Mouse (Mus musculus): ENCODE results near the gene Me1.
A peak's percentile ranks its signal among the peaks of the same experiment; 100 is the strongest.

The Me1 gene

GRCm38 (mm10) chr9:86661679-86662078 lies 34.1 kb downstream of the Me1 start:
- DNase-seq (ENCODE audit: inconsistent age in 2 of 2, low spot score in 1 of 2) = peak in 1 of 2 experiments; percentile 65

- DNase-seq (ENCODE audit: inconsistent age in 2 of 2, low spot score in 1 of 2) = no peak
Measured at GRCm38 (mm10) chr9:86661266-86661665, 34.5 kb downstream of the Me1 start.

DNA sequence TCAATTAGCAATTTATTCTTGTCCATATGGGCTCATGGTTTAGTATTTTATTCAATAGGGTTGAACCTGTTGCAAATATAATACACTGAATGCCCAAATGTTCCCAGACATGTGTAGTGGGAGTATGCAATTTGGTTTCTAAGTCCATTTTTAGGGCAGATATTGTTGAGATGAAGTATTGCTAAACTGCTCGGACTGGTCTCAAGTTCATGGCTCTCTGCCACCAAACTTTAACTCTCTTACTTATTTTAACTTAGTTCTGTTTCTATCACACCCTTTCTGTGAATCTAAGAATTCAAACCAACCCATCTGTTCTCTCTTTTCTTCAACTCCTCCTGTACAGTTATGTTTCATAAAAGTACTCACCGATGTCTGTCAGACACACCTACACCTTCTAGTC lies 35.4 kb downstream of the Me1 start:
- DNase-seq (ENCODE audit: inconsistent age in 2 of 2, low spot score in 1 of 2) = no peak

- no peak for DNase-seq (ENCODE audit: inconsistent age in 2 of 2, low spot score in 1 of 2)
Measured at GRCm38 (mm10) chr9:86658347-86658746, 37.4 kb downstream of the Me1 start.

DNA sequence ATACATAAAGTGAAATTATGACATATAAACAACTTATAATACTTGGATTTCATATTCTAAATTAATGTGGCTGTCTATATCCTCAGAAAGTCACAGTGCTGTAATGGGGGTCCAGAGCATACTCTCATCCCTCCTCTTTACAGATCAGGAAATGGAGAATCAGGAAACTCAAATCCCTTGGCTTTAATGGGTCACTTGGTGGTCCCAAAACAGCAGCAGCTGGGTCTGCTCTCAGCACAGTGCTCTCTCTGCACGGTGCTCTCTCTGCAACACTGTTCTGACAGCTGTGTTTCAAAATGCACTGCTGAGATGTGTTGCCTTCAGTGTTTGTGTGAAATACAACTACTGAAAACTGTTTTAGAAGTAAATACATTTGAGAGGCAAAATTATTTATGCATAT lies 43.6 kb downstream of the Me1 start:
- no peak for DNase-seq (ENCODE audit: inconsistent age in 2 of 2, low spot score in 1 of 2)

GRCm38 (mm10) chr9:86651254-86651653 lies 44.5 kb downstream of the Me1 start:
- DNase-seq (ENCODE audit: inconsistent age in 2 of 2, low spot score in 1 of 2) = no peak

- DNase-seq (ENCODE audit: inconsistent age in 2 of 2, low spot score in 1 of 2) = no peak
Measured at GRCm38 (mm10) chr9:86650822-86651221, 44.9 kb downstream of the Me1 start.

- DNase-seq (ENCODE audit: inconsistent age in 2 of 2, low spot score in 1 of 2) = no peak
Measured at GRCm38 (mm10) chr9:86647931-86648550, 47.7 kb downstream of the Me1 start.

- no peak for DNase-seq (ENCODE audit: inconsistent age in 2 of 2, low spot score in 1 of 2)
Measured at GRCm38 (mm10) chr9:86646807-86647206, 48.9 kb downstream of the Me1 start.

GRCm38 (mm10) chr9:86643497-86643896 lies 52.3 kb downstream of the Me1 start:
- peak in 1 of 2 experiments; percentile 71 for DNase-seq (ENCODE audit: inconsistent age in 2 of 2, low spot score in 1 of 2)

GRCm38 (mm10) chr9:86638771-86639170 lies 57.0 kb downstream of the Me1 start:
- no peak for DNase-seq (ENCODE audit: inconsistent age in 2 of 2, low spot score in 1 of 2)

DNA sequence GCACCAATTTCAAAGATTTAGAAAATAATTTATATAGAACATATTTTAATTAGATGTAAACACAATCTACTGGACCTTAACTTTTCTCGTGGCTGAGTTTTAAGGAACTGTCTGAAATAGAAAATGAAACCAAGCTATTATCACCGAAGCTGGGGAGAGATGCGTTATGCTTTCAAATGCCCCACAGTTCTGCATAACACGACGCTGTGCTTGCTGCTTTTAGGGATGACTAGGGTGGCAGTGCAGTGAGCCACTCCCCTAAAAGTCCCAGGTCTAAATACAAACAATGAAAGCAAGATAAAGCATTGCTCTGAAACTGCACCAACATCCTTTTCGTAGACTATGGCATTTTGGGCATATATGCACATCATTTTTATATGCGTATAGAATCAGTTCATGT lies 64.6 kb downstream of the Me1 start:
- no peak for DNase-seq (ENCODE audit: inconsistent age in 2 of 2, low spot score in 1 of 2)

DNA sequence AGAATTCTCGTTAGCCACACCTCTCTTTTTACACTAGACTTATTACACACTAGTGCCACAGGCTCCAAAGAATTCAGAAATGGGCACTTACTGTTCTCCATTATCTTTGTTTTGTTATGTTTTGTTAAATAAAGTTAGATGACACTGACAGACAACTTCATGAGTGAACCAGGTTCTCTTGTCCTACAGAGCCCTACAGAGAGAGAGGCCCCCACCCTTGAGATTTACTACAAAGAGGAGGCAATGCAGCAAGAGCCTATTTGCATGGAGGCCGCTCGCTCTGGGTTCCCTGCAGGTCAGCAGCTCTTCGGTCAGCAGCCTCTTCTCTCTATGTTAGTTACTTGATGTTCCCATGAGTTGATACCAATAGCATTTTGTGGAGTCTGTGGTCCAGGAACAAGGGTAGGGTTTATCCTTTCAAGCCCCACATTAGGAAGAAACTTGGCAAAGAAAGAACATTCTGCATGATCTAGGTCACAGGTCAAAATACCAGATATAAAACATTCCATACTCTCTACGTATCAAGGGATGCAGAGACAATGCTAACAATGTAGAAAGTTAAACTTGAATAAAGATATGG lies 65.3 kb downstream of the Me1 start:
- DNase-seq (ENCODE audit: inconsistent age in 2 of 2, low spot score in 1 of 2) = no peak

DNA sequence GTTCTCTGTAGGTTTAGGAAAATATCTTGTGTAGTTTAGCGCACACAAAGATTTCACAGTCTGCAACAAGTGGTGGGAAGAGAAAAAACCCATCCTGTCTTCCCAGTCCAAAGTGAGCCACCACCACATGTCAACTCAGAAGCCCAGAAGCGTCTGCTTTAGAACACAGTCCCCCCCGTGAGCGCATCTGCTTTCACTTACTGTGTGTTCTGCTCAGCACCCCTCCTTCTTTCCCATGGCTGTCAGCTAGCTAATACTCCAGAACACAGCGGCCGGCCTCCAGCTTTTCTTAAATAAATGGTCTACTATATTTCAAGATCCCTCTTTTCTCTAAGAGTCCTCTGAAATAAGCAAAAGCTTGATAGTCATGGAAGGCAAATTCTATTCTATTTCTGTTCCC lies 66.4 kb downstream of the Me1 start:
- no peak for DNase-seq (ENCODE audit: inconsistent age in 2 of 2, low spot score in 1 of 2)

DNA sequence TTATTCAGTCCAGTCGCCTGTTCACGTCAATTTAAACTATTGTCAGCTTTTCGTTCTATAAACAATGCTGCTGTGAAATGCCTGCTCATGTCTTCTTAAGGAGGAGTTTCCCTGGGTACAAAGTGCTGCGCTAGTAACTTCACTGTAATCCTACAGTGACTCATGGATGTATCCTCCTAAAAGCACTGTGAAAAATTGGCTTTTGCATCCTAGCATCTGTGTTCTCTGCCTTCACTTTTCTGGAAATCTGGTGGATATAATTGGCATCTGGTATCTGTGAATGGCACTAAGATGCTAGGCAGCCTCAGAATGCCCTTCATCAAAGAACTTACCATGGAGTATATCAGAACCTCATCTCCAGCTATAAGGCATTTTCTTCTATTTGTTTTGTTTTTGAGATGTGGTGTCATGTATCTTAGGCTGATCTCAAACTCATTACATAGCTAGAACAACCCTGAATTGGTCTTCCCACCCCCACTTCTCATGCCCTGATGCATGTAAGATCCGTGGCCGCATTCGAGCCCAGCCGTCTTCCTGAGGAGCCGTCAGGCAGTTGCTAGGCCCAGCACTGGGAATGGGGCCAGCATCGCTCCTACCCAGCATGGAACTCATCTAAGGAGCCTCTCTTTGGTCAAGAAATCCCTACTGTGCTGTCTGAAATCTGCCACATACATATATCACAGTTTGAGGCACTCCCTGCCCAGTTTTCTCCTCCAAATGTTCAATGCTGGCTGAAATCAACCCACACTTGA lies 67.8 kb downstream of the Me1 start:
- DNase-seq (ENCODE audit: inconsistent age in 2 of 2, low spot score in 1 of 2) = no peak

GRCm38 (mm10) chr9:86626906-86627305 lies 68.8 kb downstream of the Me1 start:
- DNase-seq (ENCODE audit: inconsistent age in 2 of 2, low spot score in 1 of 2) = no peak

GRCm38 (mm10) chr9:86624781-86625180 lies 71.0 kb downstream of the Me1 start:
- DNase-seq (ENCODE audit: inconsistent age in 2 of 2, low spot score in 1 of 2) = no peak

DNA sequence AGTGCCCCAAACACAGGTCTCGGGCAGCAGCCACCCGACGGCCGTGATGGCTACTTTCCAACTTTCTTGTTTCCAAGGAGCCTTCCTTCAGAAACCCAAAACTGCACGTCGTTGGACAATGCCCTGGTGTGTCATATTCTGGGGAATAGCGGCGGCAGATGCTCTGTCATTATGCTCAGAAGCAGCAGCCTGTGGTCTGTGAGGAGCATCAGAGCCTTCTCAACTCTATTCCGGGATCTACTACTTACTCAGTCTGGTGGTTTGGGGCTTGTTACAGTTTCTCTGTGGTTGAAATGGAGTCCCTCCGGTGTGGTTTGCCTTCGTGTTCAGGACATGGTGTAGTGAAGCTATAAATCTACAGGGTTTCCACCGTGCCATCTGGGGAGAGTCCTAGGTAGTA lies 71.7 kb downstream of the Me1 start:
- DNase-seq (ENCODE audit: inconsistent age in 2 of 2, low spot score in 1 of 2) = no peak

DNA sequence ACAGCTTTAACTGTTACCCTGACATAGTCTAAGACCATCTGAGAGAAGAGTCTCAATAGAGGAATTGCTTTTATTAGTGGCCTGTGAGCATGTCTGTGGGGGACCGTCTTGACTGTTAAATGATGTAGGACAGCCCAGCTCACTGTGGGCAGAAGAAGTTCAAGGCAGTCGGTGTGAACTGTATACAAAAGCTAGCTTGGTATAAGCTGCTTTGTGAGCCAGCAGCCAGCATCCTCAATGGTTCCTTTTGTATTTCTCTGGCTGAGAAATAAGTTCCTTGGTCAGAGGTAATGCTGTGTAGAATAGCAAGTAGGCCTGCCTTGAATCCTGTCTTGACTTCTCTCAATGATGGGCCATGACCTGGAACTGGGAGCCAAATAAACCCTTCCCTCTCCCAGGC lies 73.7 kb downstream of the Me1 start:
- DNase-seq (ENCODE audit: inconsistent age in 2 of 2, low spot score in 1 of 2) = no peak

GRCm38 (mm10) chr9:86619341-86620139 lies 76.2 kb downstream of the Me1 start:
- no peak for DNase-seq (ENCODE audit: inconsistent age in 2 of 2, low spot score in 1 of 2)

DNA sequence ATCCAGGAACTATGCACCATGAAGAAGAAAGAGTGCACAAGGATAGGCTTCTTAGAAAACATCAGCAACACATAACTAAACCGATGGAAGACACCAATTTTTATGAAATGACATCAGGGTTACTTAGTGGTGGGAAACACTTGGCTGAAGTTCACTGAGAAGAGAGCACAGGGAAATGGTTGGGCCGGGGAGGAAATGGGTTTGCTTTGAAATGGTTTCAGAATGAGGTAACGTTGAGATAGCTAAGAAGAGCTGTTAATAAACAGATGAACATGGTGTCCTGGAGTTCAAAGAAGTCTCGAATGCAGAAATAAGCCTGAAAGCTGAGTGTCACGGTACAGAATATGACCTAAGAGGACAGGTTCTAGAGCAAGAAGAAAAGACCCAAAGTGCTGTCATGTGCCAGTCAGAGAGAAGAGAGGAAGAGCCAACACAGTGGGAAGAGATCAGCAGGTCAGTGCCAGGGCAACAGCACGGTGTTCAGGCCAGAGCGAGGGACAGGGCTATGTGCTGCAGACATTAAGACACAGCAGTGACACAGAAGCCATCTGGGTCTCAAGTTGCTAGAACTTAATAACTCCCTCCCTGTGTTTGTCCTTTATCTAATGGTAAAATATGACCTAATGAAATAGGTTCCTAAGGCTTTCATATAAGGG lies 77.8 kb downstream of the Me1 start:
- no peak for DNase-seq (ENCODE audit: inconsistent age in 2 of 2, low spot score in 1 of 2)

Data from adrenal gland, adult (tissue).